Mouse (Mus musculus) layer of hippocampus, postnatal 10 days (tissue): ENCODE measurements around the gene Piezo1. TPM values are rescaled to one million over a fixed set of nuclear protein-coding genes. Genes with fewer than 3 reads are reported as not detected.

Source experiments
- microRNA-seq, 2 experiments: library from miRNA; unstranded; fragments of <30 nt; microRNA quantifications; one replicate each; pipeline ENCODE4 v1.2.0; 2021
- total RNA-seq, 2 experiments: library from RNA; stranded (reverse); gene quantifications; 2 replicates each; pipeline ENCODE4 v1.2.3; 2021

Gene Piezo1
- total RNA-seq, 2 experiments from 2014 or later, result 8.2 to 8.9 TPM

Small RNAs within 50 kb of the gene (microRNA-seq; reads per million reads assigned to microRNA genes)
- gene Gm24366, result 0 reads per million in 2 experiments

Other genes starting within 250 kb of the Piezo1 start
- gene Trhr2, start 190.6 kb downstream of the Piezo1 start, total RNA-seq, result 1 to 10 TPM in 1 of 2 experiments, under 1 TPM in 1; 0.83 to 1.3 TPM
- 10 to 100 TPM; 37.4 TPM for gene Zc3h18, start 174.7 kb downstream of the Piezo1 start, total RNA-seq
- not detected for gene Il17c, start 129.3 kb downstream of the Piezo1 start, total RNA-seq
- 10 to 100 TPM; 11.6 to 12.8 TPM for gene Cyba, start 118.4 kb downstream of the Piezo1 start, total RNA-seq
- gene Mvd, start 107.9 kb downstream of the Piezo1 start, total RNA-seq, result 10 to 100 TPM; 50.9 to 56.4 TPM
- gene Snai3, start 90.6 kb downstream of the Piezo1 start, total RNA-seq, result not detected
- 10 to 100 TPM; 19.7 to 23.5 TPM for gene Rnf166, start 75.3 kb downstream of the Piezo1 start, total RNA-seq
- 10 to 100 TPM; 35.1 to 36.0 TPM for gene Ctu2, start 75.2 kb downstream of the Piezo1 start, total RNA-seq
- 1 to 10 TPM; 3.0 to 5.0 TPM for gene Cdt1, start 16.7 kb upstream of the Piezo1 start, total RNA-seq
- 10 to 100 TPM; 91.6 to 94.0 TPM for gene Aprt, start 25.6 kb upstream of the Piezo1 start, total RNA-seq
- gene Galns, start 60.1 kb upstream of the Piezo1 start, total RNA-seq, result 10 to 100 TPM; 10.6 to 10.7 TPM
- 10 to 100 TPM; 75.6 to 79.9 TPM for gene Trappc2l, start 60.3 kb upstream of the Piezo1 start, total RNA-seq
- gene Pabpn1l, start 71.4 kb upstream of the Piezo1 start, total RNA-seq, result not detected
- 10 to 100 TPM; 23.4 to 25.7 TPM for gene Cbfa2t3, start 147.8 kb upstream of the Piezo1 start, total RNA-seq
- gene Acsf3, start 224.2 kb upstream of the Piezo1 start, total RNA-seq, result 10 to 100 TPM; 15.7 to 16.3 TPM